Mouse (Mus musculus) gonadal fat pad, adult 2 months (tissue): Measurements from ENCODE around the gene Kif3a. TPM values are rescaled to one million over a fixed set of nuclear protein-coding genes. Genes with fewer than 3 reads are reported as not detected.
A peak's percentile ranks its signal among the peaks of the same experiment; 100 is the strongest.

Source experiments
- DNase-seq: peaks from one replicate; pipeline ENCODE4 v3.0.0-alpha.2; 2012; ENCODE audit warnings: low read depth
- polyA plus RNA-seq: library from polyadenylated mRNA; depleted of rRNA; stranded (reverse); fragments of >200 nt; gene quantifications from 2 replicates; pipeline ENCODE4 v1.2.3, GENCODE M21; 2012

The Kif3a gene
- polyA plus RNA-seq, 1 experiment, result 5.9 TPM

DNA sequence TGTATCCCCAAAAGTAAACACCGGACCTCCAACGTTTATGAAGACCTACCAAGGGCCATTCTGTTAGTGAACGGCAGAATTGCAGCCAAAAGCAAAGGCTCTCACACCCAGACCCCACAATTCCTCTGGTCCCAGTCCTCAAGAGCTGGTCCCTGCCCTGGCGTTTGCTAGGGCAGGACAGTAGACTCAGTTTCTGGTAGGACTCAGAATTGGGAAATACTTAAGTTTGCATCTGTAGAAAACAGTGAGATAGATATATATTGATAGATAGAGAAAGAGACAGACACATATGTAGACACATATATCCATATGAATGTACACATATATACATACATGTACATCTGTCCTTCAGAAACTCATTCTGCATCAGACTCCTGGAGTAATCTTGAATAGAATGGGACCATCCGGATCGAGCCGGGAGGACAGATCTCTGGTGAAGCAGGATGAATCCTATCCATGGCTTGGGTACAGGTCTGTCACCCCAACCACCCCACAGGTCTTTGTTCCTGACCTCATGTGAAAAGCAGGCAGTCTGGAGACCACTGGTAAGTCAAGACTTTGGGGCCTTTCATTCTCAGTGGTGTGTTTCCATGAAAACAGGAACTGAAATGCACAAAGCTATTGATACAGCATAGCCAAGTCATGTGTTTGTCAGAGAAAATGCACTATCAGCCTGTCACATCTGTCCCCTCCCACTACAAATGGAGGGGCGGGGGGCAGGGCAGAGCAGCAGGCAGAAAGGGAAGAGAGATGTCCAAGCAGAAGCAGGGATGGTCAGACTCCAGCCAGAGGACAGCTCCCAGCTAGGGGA lies 49.8 kb downstream of the Kif3a start:
- no peak for DNase-seq

DNA sequence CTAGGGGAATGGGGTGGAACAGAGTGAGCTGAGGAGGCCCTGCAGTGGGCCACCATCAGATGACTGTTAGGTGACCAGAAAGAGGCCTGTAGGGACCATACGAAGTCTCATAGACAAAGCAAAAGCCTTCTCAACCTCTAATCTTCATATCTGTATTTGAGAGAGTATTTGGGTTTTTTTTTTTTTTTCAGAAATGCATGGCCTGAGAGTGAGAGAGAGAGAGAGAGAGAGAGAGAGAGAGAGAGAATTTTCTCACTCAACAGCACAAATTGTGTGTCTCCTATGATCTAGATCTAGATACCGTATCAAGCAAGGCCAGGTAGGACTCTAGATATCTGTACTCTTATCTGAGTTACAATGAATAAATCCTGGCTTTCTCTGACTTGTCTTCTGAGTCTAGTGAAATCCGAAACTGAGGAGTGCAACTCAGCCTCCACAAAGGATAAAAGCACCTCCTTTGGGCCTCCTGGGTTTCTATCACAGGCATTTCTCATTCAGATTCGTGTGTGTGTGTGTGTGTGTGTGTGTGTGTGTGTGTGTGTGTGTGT lies 50.5 kb downstream of the Kif3a start:
- no peak for DNase-seq

DNA sequence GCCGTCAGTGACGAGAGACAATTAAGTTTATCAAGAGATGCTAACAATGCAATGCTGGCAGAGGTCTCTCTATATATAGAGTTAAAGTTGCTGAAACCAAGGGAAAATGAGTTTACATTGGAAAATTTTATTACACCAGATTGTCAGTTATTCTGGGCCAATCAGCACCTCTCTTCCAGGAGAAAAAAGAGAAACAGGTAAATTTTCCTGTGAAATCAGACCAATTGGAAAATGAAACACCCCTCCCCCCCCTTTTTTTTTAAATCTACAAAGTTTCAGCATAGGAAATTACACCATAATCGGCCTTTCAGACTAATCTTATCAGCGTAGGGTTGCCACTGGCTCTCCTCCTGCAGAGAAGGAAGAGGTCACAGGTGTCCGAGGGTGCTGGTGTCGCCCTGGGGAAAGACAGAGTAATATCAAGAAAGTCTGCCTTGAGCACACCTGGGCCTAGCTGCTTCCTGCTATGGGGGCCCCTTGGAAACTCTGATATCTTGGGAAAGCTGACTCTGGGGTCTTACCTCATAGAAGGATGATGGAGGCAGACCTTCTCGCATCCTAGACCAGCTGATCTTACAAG lies 51.5 kb downstream of the Kif3a start, which contains the start of gene Il4:
Gene Il4, minus strand, starts transcription at position 51 of the 580 bp plus-strand sequence.
- no peak for DNase-seq

- no peak for DNase-seq
Measured at GRCm38 (mm10) chr11:53619428-53619827, 52.2 kb downstream of the Kif3a start.

GRCm38 (mm10) chr11:53620094-53620493 lies 52.9 kb downstream of the Kif3a start:
- DNase-seq, result no peak

- no peak for DNase-seq
Measured at GRCm38 (mm10) chr11:53621582-53622439, 54.6 kb downstream of the Kif3a start.

GRCm38 (mm10) chr11:53622440-53622806 lies 55.2 kb downstream of the Kif3a start:
- no peak for DNase-seq

GRCm38 (mm10) chr11:53623573-53623972 lies 56.4 kb downstream of the Kif3a start:
- no peak for DNase-seq

GRCm38 (mm10) chr11:53624124-53624523 lies 56.9 kb downstream of the Kif3a start:
- DNase-seq, result no peak

- no peak for DNase-seq
Measured at GRCm38 (mm10) chr11:53626802-53627373, 59.7 kb downstream of the Kif3a start.

DNA sequence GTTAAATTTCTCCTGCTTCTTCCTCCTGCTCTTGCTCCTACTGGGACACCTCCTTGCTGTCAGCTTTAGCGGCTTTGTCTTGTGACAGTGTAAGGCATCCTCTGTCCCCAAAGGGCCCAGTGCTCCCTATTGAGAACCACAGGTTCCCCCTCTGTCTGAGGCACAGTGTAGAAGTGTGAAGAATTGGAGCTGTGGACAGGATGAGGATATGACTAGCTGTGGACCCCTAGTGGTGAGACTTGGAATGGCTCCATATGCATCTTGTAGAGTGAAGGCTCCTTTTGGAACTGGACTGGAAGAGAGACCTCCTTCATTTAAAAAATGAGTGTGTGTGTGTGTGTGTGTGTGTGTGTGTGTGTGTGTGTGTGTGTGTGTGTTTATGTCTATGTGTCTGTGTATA lies 60.7 kb downstream of the Kif3a start:
- peak; percentile 5 for DNase-seq

DNA sequence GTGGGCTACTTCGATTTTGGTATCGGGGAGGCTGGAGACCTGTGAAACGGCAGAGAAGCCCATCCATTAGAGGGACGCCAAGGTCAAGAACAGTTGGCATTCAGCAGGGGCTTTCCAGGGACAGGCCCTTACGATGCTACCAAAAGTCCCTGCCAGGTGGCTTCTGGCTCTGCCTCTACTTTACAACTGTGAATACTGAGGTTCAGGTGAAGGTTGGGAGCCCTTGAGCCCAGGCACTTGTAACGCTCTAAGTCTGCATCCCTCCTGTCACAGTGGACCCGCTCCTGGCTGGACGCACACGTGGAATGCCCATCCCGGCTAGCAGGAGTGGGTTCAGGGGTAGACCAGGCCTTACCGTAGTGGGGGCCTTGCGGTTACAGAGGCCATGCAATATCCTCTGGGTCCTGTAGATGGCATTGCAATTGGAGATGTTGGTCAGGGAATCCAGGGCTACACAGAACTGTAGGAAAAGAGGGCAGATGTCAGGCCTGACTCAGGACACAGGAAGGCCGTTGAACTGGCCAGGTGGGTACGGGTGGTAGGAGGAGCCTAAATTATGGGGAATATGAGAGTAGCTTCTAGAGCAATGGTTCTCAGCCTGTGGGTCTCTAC lies 65.0 kb downstream of the Kif3a start:
- DNase-seq, result no peak

- DNase-seq, result no peak
Measured at GRCm38 (mm10) chr11:53633644-53634043, 66.5 kb downstream of the Kif3a start.

DNA sequence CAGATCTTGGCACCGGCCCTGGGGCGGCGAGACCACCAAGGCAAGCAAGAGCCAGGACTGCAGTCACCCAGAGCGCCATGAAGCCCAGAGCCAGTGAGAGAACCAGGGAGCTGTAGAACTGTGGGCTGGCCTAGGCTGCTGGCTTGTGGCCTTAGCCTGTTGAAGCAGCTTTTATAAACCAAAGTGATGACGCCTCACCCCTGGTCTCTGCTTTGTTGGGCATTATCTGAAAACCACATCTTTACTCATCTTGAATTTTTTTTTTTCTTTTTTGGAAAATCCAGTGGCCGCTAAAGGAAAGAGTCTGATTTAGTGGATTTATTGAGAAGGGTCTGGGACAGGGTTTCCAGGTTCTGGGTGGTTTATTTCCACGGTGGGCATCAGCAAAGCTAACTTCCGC lies 67.4 kb downstream of the Kif3a start, which contains the start of gene Il13:
Gene Il13, minus strand, starts transcription at position 147 of the 400 bp plus-strand sequence.
- DNase-seq, result no peak

DNA sequence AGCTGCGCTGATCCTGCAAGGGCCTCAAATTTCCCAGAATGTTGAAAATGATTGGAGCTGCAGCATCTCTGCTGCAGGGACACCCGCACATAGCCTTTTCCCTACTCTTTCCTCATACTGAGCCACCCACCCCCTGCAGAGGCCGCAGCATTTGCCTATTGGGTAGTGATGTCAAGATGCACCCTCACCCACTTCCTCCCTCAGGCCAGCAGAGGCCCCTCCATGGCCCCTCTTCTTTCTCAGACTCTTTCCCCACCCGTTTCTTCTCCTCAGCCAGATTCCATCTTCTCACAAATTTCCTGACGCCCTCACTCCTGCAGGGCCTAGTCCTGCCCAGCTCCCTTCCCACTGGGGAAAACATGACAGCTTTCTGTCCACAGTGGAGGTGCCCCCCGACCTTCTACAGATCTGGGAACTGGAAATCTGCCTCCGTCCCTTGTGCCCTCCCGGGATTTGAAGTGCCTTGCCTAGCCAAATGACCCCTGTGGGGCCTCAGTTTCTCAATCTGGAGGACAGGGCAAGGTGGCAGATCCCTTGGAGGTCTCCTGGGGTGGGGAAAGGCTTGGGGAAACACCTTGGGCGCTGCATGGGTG lies 68.5 kb downstream of the Kif3a start:
- no peak for DNase-seq

DNA sequence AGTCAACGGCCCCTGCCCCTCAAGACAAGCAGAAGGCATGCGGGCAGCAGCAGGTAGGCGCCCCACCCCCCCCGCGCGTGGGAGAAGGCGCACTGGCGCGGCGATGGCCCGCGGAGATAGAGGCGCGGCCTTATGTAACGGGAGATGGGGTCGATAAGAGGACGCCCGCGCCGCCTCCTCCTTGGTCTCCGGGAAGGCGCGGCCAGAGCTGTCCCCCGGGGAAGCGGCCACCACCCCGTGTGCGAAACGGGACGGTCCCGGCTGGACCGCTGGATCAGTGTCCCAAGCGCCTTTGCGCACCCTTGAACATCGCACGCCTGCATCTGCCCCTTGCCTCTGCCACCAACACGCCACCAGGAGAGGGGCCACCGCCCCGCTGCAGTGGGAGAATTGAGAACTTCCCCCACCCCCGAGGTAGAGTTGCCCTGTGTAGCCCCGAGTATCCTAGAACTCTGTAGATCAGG lies 69.0 kb downstream of the Kif3a start:
- DNase-seq, result no peak

GRCm38 (mm10) chr11:53637046-53637802 lies 70.0 kb downstream of the Kif3a start:
- no peak for DNase-seq

DNA sequence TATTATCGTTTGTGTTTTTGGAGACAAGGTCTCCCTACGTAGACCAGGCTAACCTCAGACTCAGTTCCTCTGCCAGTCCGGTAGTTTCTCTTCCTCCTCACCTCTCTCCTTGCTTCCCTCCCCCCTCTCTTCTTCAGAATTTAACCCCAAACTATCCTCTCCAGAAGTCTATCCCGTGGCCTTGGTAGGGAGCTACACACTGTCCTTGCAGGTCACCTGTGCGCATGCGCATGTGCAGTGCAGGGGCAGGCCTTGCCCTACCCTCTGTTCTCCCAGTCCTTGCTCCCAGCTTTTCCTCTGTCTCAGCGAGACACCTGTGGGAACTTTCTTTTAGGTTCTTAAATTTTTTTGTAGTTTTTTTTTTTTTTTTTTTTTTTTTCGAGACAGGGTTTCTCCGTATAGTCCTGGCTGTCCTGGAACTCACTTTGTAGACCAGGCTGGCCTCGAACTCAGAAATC lies 70.7 kb downstream of the Kif3a start:
- DNase-seq, result no peak

DNA sequence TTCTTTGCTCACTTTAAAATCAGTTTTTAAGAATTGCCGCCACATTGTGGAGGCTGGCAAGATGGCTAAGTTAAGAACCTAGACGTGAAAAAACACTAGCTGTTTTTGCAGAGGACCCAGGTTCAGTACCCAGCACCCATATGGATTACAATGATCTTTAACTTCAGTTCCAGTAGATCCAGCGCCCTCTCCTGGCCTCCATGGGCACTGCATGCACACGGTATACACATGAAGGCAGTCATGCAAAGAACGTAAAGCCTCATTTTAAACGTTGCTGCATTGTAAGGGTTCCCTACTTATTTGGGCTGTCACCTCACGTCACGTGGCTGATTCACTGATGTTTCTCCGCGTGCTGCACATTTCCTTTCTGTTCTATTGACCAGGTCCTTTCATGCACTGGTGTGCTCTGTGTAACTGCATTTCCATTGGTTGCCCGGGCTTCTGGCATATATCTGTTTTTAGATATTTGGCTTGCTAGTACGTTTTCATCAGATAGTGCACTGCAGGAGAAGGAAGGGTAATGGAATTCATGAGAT lies 75.6 kb downstream of the Kif3a start:
- DNase-seq, result no peak

GRCm38 (mm10) chr11:53644017-53644416 lies 76.8 kb downstream of the Kif3a start:
- no peak for DNase-seq
